Mouse (Mus musculus): ENCODE measurements around the gene Ly9.

Gene Ly9

DNA sequence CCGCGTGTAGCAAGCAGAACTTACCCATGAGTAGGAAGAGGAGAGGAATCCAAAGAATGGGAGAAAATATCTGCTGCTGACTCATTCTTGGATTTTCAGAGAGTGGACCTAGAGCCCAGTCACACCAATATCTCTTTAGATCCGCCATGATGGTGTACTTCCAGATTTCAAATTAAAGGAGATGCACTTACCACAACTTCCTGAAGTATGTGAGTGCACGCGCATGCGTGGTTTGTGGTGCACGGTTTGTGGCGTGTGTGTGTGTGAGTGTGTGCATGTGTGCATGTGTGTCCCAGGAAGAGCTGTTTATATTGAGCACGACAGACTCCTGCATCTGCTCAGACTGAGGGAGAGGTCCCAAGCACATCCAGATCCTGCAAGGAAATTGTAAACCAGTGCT, at the start of gene Ly9:
Gene Ly9, minus strand, starts transcription at position 235 of the 400 bp plus-strand sequence.
- DNase-seq (ENCODE audit: low read depth, low spot score): no peak

DNA sequence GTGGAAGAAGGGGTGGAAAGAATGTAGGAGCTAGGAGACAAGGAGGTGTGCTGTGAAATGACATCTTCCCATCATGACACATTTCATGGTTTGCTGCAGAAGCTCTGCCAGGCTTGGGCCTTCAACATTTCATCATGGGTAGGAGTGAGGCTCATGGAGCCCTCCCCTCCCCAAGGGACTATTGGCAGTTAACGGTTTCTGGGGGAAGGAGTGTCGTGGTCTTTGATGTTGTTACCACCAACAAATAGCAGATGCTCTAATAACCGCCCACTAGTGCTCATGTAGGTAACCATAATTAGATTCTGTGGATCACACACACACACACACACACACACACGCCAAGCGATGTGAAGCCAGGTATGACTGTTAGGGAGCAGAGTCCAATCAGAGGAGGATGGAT, 45.5 kb upstream of the Ly9 start, which contains the start of gene Slamf7:
Gene Slamf7, minus strand, starts transcription at position 302 of the 400 bp plus-strand sequence.
- no peak for DNase-seq (ENCODE audit: low read depth, low spot score)

DNA sequence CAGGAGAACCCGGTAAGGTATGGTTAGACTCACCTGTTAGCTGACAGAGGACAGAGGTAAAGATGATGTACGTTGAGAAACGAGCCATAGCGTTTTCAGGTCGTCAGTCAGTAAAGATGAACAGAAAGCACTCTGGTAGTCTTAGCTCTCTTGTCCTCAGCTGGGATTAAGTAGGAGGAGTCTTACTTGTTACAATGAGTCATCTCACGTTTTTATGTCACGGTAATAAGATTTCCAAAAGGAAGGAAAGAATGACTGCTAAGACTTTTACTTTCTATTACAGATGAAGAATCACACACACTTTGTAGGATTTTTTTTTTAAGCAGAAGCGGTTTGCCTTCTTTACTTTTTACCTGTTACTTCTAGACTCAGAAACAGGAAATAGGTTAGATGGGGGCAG, 41.6 kb upstream of the Ly9 start:
- DNase-seq (ENCODE audit: low read depth, low spot score): no peak

DNA sequence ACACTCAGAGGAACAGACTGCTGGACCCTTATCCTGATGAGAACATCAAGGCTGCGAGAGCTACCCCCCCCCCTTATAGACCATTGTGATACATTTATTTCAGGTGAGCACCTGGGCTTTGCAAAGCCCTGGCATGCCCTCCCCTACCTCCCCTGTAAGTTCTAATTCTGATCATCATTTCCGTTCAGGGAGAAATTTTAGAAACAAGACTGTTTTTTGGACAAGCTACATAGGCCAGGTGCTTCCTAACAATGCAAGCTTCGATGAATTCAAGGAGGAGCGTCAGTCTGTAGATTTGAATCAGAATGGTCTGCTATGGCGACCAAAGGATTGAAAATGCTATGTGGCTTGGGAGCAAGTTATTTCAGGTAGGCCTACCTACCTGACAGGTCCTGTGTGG, 40.5 kb upstream of the Ly9 start:
- no peak for DNase-seq (ENCODE audit: low read depth, low spot score)

DNA sequence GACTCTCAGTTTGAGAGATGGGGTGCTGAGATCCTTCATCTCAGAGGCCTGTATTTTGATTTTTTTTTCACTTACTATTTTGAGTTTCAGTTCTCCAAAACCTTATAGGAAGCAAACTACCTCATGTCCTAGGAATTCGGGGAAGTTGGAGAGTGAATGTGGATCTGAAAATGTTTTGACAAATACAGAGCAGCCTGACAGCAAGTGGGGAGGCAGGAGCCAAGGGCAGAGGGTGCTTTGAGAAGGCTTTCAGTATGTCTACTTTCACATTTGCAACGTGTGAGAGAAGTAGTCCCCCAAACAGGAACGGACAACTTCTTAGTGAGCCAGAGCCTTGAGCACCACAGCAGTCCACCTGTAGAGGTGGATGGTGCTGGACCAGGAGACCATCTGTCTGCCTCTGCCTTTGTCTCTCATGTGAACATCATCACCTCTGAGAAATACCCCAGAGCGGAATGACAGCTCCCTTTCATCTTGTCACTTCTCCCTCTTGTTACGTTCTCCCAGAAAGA, 39.3 kb upstream of the Ly9 start:
- no peak for DNase-seq (ENCODE audit: low read depth, low spot score)

DNA sequence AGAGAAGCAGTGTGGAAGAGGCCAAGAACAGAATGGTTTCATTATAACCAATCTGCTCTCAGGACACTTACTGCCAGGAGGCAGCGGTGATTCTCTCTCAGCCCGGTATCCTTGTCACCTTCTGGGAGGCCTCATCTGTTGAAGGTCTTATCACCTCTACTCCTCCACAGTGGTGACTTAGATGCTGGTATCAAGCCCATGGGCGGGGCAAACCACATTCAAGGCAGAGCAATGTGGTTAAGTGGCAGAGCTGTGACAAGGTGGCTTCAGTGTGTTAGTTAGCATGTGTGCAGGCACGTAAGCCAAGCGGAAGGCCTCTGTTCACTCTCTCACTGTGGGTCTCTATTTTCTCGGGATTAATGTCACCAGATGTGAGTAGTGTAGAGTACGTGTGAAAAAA, 36.4 kb upstream of the Ly9 start:
- DNase-seq (ENCODE audit: low read depth, low spot score): no peak

DNA sequence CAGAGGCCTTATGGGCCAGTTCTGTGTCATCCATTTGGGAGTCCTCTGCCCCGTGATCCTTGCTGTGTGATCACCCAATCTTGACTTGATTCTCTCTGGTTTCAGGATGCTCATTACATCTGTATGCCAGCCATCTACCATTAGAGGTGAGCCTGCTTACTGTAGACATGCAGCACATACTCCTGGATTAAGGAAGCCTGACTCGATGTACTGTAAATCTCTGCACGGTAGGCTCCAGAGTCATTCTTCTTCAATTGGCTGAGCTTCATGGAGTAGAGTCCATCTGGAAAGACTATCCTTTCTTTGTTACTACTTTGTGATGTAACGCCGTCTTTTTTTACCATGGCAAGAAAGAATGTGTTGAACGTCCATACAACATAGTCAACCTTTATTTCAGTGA, 33.6 kb upstream of the Ly9 start:
- no peak for DNase-seq (ENCODE audit: low read depth, low spot score)

DNA sequence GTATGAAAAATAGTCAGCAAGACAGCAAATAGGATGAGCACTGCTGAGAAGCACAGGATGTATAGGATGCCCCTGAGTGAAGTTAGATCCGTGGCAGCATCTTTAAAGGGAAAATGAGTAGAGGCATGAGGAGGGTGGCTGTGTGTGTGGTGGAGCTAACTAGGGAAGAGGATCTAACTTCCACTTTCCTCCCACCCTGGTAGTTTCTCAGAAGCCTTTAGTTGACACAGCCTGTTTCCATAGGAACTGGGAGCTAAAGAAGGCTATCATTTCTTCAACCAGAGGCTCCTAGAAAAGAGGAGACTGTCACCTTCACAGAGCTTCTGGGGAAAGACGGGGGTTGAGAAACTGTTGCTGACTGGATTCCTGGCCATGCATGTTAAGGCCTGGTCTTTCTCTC, 31.5 kb upstream of the Ly9 start:
- no peak for DNase-seq (ENCODE audit: low read depth, low spot score)

DNA sequence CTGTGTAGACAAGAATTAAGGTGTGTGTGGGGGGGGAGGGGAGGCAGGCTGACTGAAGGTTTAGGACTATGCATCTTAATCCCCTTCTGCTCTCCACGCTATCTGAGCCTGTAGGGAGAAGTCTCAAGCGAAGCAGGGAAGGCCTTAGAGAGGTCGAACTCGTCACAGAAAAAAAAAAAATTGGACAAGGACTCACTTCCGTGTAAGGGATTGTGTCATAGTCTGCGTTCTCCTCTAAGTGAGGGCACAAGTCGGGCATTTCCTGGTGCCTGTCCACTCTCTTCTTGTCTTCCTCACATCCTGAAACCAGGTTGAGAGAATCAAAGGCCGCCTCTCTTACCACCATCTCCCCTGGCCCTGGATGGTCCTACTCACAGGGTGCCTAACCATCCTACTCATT, 29.9 kb upstream of the Ly9 start:
- no peak for DNase-seq (ENCODE audit: low read depth, low spot score)

DNA sequence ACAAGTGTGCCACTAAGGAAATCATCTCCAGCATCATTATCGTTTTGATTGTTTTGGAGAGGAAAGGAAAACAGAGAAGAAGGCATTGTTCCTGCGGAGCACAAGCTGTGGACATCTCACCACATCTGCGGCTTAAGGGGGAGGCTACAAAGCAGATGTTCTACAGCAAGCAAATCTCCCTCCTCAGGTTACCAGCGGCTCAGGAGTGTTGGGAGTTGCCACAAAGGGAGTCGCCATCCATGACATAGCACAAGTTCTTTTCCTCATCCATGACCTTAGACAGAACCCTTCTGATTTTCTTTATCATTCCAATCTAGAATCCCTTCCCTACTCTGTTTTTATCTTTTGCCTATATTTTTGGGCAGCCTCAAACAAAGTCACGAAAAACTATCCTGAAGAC, 28.5 kb upstream of the Ly9 start:
- no peak for DNase-seq (ENCODE audit: low read depth, low spot score)

DNA sequence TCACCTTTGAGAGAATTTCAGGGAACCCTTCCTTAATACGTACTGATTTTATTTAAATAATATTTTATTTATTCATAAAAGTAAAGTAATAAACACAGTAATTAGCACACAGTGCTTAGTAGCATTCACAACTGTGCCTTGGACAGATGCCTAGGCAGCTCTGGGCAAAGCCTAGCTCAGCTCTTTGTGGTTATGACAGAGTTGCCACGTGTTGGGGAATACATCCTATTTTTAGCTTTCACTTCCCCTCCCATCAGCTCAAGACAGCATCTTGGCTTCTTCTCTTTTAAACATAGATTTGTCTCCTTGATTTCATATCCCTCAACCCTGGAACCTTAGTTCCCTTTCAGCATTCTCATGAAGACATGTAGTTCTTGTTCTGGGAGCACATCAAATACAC, 24.2 kb upstream of the Ly9 start:
- no peak for DNase-seq (ENCODE audit: low read depth, low spot score)

DNA sequence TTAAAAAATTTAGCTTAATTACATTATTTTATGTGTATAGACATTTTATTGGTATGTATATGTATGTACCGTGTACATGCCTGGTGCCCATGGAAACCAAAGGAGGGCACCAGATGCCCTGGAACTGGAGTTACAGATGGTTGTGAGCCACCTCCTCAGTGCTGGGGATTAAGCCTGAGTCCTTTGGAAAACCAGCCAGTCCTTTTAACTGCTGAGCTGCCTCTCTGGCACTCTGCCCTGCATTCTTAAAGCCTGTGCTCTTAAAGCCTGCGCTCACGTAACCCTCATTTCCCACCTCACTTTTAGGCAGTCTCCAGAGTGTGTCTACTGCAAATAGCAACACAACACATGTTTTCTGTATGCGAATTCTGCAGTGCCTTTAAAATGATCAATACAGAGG, 23.7 kb upstream of the Ly9 start:
- no peak for DNase-seq (ENCODE audit: low read depth, low spot score)

DNA sequence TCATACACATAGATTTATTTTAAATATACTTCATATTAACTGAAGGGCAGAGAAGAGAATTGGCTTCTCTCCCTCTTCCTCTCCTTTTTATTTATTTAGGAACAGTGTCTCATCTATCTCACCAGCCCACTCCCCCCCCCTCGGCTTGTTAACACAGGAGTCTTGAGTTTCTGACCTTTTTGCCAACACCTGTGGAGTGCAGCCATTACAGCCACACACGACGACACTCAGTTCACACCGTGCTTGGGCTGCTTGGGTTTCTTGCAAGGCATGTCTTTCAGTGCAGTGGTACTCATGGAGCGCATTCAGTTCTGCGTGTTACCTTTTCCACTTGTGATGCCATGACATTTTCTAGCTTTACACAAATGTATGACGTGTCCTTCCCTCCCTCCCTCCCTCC, 22.8 kb upstream of the Ly9 start:
- DNase-seq (ENCODE audit: low read depth, low spot score): no peak

DNA sequence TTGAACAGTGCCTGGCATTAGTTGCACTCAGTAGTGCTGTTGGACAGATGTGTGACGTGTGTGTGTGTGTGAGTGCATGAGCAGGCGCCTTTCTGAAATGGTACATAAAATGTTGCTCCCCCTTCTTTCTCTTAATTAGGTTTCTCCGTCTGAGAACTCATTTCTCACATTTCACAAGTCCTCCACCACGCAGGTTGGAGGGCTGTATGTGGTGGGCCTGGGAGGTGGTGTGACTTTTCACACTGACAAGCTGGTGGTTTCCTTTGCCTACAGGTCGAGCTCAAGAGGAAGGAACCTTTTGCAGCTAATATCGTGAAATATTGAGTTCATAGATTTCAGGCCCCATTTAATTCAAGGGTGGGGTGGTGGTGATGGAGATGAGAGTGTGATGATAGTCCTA, 22.0 kb upstream of the Ly9 start:
- DNase-seq (ENCODE audit: low read depth, low spot score): no peak

DNA sequence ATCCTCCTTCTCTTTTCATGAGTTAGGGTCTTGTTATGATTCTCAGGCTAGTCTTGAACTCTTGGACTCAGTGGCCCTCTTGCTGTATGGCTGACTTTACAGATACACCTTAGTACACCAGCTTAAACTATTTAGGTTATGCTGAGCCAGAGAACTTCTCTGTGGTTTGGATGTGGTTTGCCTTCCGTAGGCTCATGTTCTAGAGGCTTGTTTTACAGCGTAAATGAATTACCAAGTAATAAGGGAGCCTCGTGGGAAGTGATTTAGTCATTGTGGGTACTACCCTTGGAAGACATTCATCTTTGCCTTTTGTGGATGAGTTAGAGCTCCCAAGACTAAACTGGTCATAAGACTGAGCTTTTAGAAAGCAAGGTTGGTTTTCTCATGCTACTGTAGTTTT, 20.6 kb upstream of the Ly9 start:
- DNase-seq (ENCODE audit: low read depth, low spot score): no peak

DNA sequence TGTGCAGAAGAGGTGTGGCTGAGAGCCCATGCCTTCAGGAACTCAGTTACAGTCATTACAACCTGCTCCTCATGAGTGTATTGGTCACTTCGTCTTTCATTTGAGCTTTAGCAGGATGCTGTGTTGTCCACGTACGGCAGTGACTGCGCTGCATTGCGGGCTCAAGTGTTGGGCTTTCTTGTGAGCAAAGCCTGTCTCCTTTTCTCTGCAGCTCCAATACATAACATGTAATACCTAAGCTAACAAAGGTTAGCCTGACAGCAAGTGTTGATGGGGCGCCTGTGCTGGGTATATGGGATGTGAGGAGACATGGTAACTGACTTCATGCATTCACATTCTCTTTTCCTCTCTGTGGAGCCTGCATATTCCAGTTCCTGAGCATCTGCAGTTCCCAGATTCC, 12.9 kb upstream of the Ly9 start:
- no peak for DNase-seq (ENCODE audit: low read depth, low spot score)

DNA sequence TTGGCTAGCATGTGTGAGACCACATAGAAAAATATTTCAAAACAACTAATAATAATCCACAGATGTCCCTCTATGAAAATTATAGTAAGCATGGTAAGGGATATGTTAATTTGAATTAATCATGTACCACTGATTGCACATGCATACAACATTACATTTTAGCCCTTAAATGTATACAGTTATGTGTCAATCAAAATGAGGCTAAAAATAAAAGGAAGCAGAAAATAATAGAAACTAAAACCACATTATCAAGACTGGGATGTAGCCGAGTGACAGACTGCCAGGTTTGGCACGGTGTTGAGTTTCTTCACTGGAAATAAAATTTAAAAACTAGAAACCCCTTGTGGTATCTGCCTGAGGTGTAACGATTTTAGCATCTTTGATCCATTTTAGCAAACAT, 12.4 kb upstream of the Ly9 start:
- no peak for DNase-seq (ENCODE audit: low read depth, low spot score)

DNA sequence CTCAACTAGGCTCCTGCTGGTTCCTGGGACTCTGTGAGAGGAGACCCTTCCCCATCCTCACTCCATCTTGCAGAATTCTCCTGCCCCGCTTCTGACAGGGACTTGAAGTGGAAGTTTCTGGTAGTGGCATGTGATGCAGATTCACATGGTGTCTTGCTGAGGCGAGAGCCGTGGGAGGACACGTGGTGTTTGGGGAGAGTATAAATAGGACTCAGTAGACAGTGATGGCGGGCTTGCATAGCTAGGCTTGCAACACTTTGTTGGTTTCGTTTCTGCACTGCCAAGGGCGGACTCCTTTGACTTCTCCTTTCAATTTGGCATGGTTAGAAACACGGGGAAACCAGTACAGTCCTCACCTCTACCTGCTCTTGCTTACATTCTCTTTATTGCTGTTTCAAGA, 11.8 kb upstream of the Ly9 start:
- DNase-seq (ENCODE audit: low read depth, low spot score): no peak

DNA sequence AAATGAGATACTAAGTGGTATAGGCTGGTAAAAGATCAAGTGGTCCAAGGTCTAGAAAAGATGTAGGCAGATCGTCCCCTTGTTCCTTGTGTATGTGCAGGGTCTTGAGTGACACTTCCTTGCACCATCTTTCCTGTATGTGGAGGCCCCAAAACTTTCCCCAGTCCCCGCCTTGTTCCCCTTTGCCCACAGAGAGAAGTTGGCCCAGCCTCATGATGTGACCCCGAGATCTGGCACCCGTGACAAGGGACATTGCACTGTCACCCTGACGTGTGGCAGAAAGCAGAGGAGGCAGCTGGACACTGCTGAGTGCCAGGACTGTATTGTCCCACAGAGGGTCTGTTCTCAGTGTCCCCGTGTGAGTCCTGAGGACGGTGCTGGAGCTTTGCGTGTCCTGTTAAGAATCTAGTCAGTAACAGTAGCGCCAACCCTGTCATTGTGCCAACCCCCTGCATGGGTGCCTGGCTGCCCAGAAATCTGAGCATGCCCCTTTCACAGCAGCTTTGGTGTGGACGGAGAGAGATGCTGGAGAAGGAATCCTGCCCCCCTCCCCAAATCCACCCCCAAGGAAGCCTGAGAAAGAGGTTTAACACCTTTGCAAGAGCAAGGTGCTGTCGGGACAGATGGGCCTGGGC, 9.8 kb upstream of the Ly9 start:
- DNase-seq (ENCODE audit: low read depth, low spot score): no peak

DNA sequence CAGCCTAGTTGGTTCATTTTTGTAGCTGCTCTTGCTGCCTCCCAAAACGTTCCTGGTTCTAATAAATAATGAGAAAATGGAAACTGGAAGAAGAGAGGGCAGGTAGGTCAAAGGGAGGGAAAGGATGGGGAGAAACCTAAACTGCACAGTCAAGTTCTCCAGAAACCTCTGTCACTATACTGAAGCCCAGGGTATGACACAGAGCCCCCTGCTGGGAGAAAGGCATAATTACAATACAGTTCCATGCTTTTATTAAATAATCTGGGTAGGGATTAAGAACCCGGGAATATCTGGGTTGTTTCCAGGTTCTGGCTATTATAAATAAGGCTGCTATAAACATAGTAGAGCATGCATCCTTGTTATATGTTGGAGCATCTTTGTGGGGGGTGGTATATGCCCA, 6.8 kb upstream of the Ly9 start:
- DNase-seq (ENCODE audit: low read depth, low spot score): no peak

DNA sequence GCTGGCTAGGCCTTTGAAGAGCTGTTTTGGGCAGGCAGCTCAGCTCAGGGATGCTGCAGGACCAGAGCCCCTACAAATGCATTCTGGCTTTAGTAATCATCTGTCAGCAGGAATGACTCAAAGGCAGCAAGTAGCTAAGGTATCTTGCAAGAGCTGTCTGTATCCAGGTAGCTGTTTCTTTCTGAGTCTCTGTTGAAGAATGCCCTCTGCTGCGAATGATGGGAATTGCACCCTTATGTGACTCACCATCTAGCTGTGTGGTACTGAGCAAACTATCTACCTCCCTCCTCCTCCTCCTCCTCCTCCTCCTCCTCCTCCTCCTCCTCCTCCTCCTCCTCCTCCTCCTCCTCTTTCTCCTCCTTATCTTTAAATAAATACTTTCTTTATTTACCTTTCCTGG, 3.6 kb upstream of the Ly9 start:
- no peak for DNase-seq (ENCODE audit: low read depth, low spot score)

DNA sequence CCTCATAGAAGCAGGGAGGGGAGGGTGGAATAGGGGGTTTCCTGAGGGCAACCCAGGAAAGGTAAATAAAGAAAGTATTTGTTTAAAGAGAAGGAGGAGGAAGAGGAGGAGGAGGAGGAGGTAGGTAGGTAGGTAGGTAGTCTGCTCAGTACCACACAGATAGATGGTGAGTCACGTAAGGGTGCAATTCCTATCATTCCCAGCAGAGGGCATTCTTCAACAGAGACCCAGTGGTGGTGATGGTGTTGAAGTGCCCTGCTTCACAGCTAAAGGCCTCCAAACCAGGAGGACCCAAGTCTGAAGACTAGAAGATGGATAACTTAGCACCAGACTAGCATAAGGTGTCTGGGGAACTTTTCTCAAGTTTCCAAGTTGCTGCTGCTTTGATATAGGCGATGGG, 2.8 kb upstream of the Ly9 start:
- no peak for DNase-seq (ENCODE audit: low read depth, low spot score)

DNA sequence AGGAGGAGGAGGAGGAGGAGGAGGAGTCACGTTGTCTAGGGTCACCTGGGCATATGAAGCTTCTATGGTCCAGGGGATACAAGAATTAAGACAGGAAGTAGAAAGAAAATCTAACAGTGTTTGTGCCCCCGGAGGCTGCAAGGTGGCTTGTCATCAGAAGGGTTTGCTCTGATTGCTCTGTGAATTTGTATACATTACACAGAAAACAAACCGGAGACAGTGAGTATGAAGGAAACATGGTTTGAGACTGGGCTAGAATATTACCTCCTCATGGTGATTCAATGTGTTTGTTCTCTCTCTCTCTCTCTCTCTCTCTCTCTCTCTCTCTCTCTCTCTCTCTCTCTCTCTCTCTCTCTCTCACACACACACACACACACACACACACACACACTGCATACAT, 554 bp downstream of the Ly9 start:
- DNase-seq (ENCODE audit: low read depth, low spot score): no peak

DNA sequence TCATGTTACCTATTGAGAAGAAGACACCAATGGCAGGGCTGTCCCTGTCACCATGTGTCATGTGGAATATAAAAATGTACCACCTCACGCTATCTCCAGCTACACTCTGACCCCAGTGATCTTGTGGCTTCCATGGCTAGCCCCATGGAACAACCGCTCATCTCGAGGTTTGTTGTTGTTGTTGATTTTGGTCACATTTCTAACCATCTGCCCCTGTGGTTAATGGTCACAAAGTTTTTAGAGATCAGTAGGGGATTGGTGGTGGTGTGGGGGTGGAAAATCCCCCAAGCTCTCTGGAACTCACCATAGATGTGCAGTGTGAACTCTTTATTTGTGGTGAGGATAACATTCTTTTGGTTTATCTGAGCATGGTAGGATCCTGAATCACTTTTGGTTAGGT, 2.5 kb downstream of the Ly9 start:
- DNase-seq (ENCODE audit: low read depth, low spot score): no peak

All from embryo, embryonic 11.5 days (tissue).